Mouse (Mus musculus) heart, postnatal 0 days (tissue): ENCODE measurements around the gene Glt8d1. TPM values are rescaled to one million over a fixed set of nuclear protein-coding genes. Genes with fewer than 3 reads are reported as not detected.

Experiments used
- ATAC-seq: fragments of 200-750 bp; cut with Nextera tagmentation; 2 replicates; pipeline ENCODE4 v1.8.0; 2017; ENCODE audit warnings: low read depth, moderate number of reproducible peaks, moderate library complexity; ENCODE audit not compliant: insufficient read depth
- DNase-seq: peaks from one replicate; pipeline ENCODE4 v3.0.0-alpha.2; 2016; ENCODE audit warnings: low spot score
- H3K27ac ChIP-seq: fragments of 300-500 bp; sonication (generic); 2 replicates; pipeline ENCODE4 v1.5.1; 2014; ENCODE audit warnings: low read depth, mild to moderate bottlenecking
- H3K27me3 ChIP-seq: fragments of 300-500 bp; sonication (generic); 2 replicates; pipeline ENCODE4 v1.6.1; 2014; ENCODE audit warnings: low read length, mixed read lengths; ENCODE audit not compliant: control insufficient read depth, insufficient read depth
- H3K36me3 ChIP-seq: fragments of 300-500 bp; sonication (generic); replicated peaks from 2 replicates; pipeline ENCODE4 v1.6.1; 2014; ENCODE audit warnings: low read length, mixed read lengths; ENCODE audit not compliant: control insufficient read depth, insufficient read depth
- H3K4me1 ChIP-seq: fragments of 300-500 bp; sonication (generic); 2 replicates; pipeline ENCODE4 v1.6.1; 2014; ENCODE audit warnings: antibody characterized with exemption; ENCODE audit not compliant: control insufficient read depth, insufficient read depth
- H3K4me2 ChIP-seq: fragments of 300-500 bp; sonication (generic); 2 replicates; pipeline ENCODE4 v1.6.1; 2014; ENCODE audit warnings: low read depth, mild to moderate bottlenecking, low read length, moderate library complexity
- H3K4me3 ChIP-seq: fragments of 300-500 bp; sonication (generic); 2 replicates; pipeline ENCODE4 v1.5.1; 2014; ENCODE audit warnings: low read depth, low read length
- H3K9ac ChIP-seq: fragments of 300-500 bp; sonication (generic); replicated peaks from 2 replicates; pipeline ENCODE4 v1.6.1; 2014; ENCODE audit warnings: low read depth, low read length, mixed read lengths
- H3K9me3 ChIP-seq: fragments of 300-500 bp; sonication (generic); replicated peaks from 2 replicates; pipeline ENCODE4 v1.6.1; 2016; ENCODE audit warnings: low read length; ENCODE audit not compliant: control insufficient read depth
- CTCF ChIP-seq: IDR thresholded peaks from 2 replicates; pipeline ENCODE4 v1.5.1; 2016; ENCODE audit warnings: antibody characterized with exemption, control low read depth, low read depth
- EP300 ChIP-seq: IDR thresholded peaks from 2 replicates; pipeline ENCODE4 v1.6.1; 2016; ENCODE audit warnings: antibody characterized with exemption, low read depth
- WGBS: fragments of 180-500 bp; shearing (Covaris S2); extraction: QIAGEN DNeasy Blood & Tissue Kit; methylation state at CpG from one replicate; pipeline ENCODE4 v1.1.7; 2014; 5-methylcytosine and 5-hydroxymethylcytosine counted together
- polyA plus RNA-seq: library from polyadenylated mRNA; unstranded; fragments of >200 nt; fragmentation: Nextera tagmentation; extraction: Ambion mirVana; gene quantifications from 2 replicates; pipeline ENCODE4 v1.2.1, GENCODE M21; 2015
- total RNA-seq: library from RNA; depleted of rRNA; stranded (reverse); fragments of >200 nt; gene quantifications from 2 replicates; pipeline ENCODE4 v1.2.3, GENCODE M21; 2014; ENCODE audit warnings: low replicate concordance

Gene Glt8d1
- total and polyA plus RNA-seq, 2 experiments from 2014 or later = 30.6 to 39.0 TPM

GRCm38 (mm10) chr14:30976222-30976621 is 25.0 kb upstream of the Glt8d1 start:
- H3K4me2 ChIP-seq = no peak overlapping the region
- TF ChIP-seq EP300 (no peak), CTCF (no peak)
- no peaks in the 10 kb centered on the region for H3K27me3 ChIP-seq
- H3K27ac ChIP-seq = no peak overlapping the region
- H3K4me1 ChIP-seq = no peaks in the 10 kb centered on the region
- DNase-seq = no peak
- no peak overlapping the region for H3K9ac ChIP-seq
- H3K4me3 ChIP-seq = no peak overlapping the region
- H3K36me3 ChIP-seq = peaks cover 8% of the 10 kb centered on the region; the same call in 1 of the 2 replicates
- ATAC-seq = no peak
- H3K9me3 ChIP-seq = no peaks in the 10 kb centered on the region
- WGBS = 77% methylated on average over 3 of the region's 3 CpGs

GRCm38 (mm10) chr14:30996417-30996816 is 4.8 kb upstream of the Glt8d1 start:
- Histone ChIP-seq H3K9me3 (no peaks in the 10 kb centered on the region), H3K36me3 (peaks cover 9% of the 10 kb centered on the region), H3K4me1 (peaks cover 7% of the 10 kb centered on the region), H3K27me3 (no peaks in the 10 kb centered on the region), H3K9ac (no peak overlapping the region), H3K4me3 (no peak overlapping the region), H3K27ac (no peak overlapping the region), H3K4me2 (no peak overlapping the region)
- TF ChIP-seq EP300 = no peak
- no peak for TF ChIP-seq CTCF
- no peak for DNase-seq
- no peak for ATAC-seq

GRCm38 (mm10) chr14:31000356-31000755 is 844 bp upstream of the Glt8d1 start:
- Histone ChIP-seq H3K36me3 (peaks cover 13% of the 10 kb centered on the region), H3K27me3 (no peaks in the 10 kb centered on the region), H3K4me3 (peak overlapping the region; percentile 97), H3K9ac (peak overlapping the region; percentile 74), H3K27ac (peak overlapping the region; percentile 86; the same call in 1 of the 2 replicates), H3K4me2 (peak overlapping the region; percentile 74), H3K9me3 (no peaks in the 10 kb centered on the region), H3K4me1 (peaks cover 10% of the 10 kb centered on the region)
- DNase-seq (no peak), ATAC-seq (no peak)
- TF ChIP-seq EP300 (no peak), CTCF (no peak)
- WGBS = 56% methylated on average over 10 of the region's 10 CpGs

- H3K27ac ChIP-seq = peak overlapping the region; percentile 86
- H3K4me3 ChIP-seq = peak overlapping the region; percentile 97
- peak overlapping the region; percentile 74 for H3K4me2 ChIP-seq
- TF ChIP-seq CTCF (no peak), EP300 (no peak)
- peak overlapping the region; percentile 74 for H3K9ac ChIP-seq
- no peaks in the 10 kb centered on the region for H3K9me3 ChIP-seq
- H3K4me1 ChIP-seq = peaks cover 10% of the 10 kb centered on the region
- under 1% methylated on average over 21 of the region's 21 CpGs for WGBS
- no peaks in the 10 kb centered on the region for H3K27me3 ChIP-seq
- ATAC-seq (0 out of 2 replicates have a peak, but pooled peaks have one; percentile 2), DNase-seq (peak; percentile 23)
- H3K36me3 ChIP-seq = peaks cover 13% of the 10 kb centered on the region
These were observed 339 bp upstream of the Glt8d1 start for GRCm38 (mm10) chr14:31000816-31001306.

- 55% methylated on average over 2 of the region's 2 CpGs for WGBS
- DNase-seq = no peak
- Histone ChIP-seq H3K9ac (no peak overlapping the region), H3K27me3 (no peaks in the 10 kb centered on the region), H3K4me2 (no peak overlapping the region), H3K27ac (no peak overlapping the region), H3K36me3 (peaks cover 25% of the 10 kb centered on the region), H3K9me3 (no peaks in the 10 kb centered on the region), H3K4me3 (no peak overlapping the region), H3K4me1 (peaks cover 10% of the 10 kb centered on the region)
- ATAC-seq = no peak
- TF ChIP-seq CTCF (no peak), EP300 (no peak)
These were observed 3.3 kb downstream of the Glt8d1 start for GRCm38 (mm10) chr14:31004527-31004926.

GRCm38 (mm10) chr14:31006779-31007178 is 5.6 kb downstream of the Glt8d1 start:
- Histone ChIP-seq H3K36me3 (peaks cover 46% of the 10 kb centered on the region), H3K4me2 (no peak overlapping the region), H3K4me1 (0 out of 2 replicates have a peak, but pooled peaks cover 3% of the 10 kb centered on the region), H3K9ac (no peak overlapping the region), H3K27ac (no peak overlapping the region), H3K4me3 (no peak overlapping the region), H3K9me3 (no peaks in the 10 kb centered on the region), H3K27me3 (no peaks in the 10 kb centered on the region)
- ATAC-seq (no peak), DNase-seq (no peak)
- 80% methylated on average over 5 of the region's 5 CpGs for WGBS
- TF ChIP-seq EP300 = no peak
- no peak for TF ChIP-seq CTCF
